Mouse (Mus musculus): ENCODE measurements at regions not wholly inside any gene's neighbourhood (a gene's known extent, or its start where the extent isn't known, plus 50 kb on each side); places are given as distances from the start of the nearest gene placed in this dataset.

DNA sequence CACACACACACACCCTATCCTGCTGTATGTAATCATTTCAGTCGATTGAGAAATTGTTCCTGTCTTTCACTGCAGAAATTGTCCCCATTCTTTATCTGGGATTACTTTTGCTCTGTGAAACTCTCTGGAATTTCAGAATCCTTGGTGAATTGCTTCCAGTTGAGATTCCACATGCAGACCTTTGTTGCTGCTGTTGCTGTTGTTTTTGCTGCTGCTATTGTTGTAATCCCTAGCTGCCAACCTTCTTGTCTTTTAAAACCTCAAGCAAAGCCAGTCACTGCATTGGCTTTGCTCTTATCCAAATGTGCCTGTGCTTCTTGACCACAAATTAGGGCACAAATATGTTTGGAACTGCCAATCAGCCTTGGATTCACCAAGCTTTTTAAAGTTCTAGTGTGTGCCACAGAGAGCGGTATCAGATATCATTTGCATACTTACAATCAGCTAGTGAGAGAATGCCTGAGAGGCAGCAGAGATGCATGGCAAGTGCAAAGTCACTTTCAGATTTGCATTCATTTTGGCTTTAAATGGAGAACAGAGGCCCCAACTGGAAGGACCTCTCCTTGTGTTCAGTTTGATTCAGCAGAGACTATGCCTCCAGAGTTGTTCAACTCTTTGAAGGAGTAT is 1187.0 kb upstream of the Map3k7 start:
- Histone ChIP-seq H3K4me3 (no peak overlapping the region), H3K27me3 (no peaks in the 10 kb centered on the region), H3K27ac (no peak overlapping the region), H3K4me2 (no peak overlapping the region), H3K36me3 (no peaks in the 10 kb centered on the region), H3K9me3 (no peaks in the 10 kb centered on the region), H3K9ac (no peak overlapping the region), H3K4me1 (replicated peaks) (peaks cover 5% of the 10 kb centered on the region; the same call in 1 of the 2 replicates)
- no peak for ATAC-seq (ENCODE audit: low FRiP score)
- WGBS: 56% methylated on average over 2 of the region's 2 CpGs

DNA sequence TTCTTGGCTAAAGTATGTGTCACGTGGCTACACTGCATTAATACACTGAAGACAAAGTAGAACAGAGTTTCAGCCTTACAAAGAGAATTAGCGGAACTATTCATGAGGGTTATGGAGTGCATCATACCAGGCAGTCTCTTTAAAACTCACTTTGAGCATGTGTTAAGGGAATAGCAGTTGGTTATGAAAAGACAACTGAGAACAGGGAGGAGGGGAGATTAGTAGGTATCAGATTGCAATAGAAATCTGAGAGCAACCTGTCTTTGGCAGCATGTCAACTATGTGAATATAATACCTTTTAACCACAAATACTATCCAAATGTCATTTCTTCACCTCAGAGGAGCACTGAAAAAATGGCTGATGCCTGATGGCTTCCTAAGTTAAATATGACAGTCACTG is 1182.2 kb upstream of the Map3k7 start:
- WGBS: 77% methylated on average over 2 of the region's 2 CpGs

DNA sequence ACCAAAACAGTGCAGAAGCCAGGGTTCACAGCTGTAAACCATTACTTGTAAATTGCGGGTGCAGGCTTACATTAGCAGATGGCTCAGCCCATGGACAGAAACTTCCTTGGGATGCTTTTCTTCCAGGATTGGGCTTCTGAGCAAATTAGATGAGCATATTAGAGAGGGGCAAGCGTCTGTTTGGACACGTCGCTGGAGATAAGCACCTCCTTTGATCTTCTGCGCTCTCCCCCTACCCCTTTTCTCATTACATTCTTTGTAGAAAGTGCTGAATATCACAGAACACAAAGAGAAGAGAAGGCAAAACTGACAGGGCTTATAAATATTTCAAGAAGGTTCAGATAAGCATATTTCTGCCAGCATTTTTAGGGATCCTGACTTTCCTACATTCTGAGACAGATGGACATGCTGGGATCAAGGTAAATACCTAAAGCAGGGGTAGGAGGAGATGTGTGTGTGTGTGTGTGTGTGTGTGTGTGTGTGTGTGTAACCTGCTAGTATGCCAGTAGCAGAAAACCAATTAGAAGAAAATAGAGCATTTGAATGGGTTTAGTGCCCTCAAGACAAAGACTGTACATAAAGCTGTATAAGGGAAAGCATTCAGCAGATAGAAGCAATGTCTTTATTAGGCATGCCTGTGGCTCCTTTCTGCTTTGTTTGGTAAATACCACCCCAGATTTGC is 1173.8 kb upstream of the Map3k7 start:
- H3K27ac ChIP-seq: 0 out of 2 replicates have a peak overlapping the region, but pooled peaks have one; percentile 20
- 51% methylated on average over 5 of the region's 5 CpGs for WGBS
- H3K4me1 ChIP-seq (replicated peaks): no peaks in the 10 kb centered on the region; the same call in none of the 2 replicates
- no peak overlapping the region for H3K4me3 ChIP-seq
- ATAC-seq (ENCODE audit: low FRiP score): no peak
- no peaks in the 10 kb centered on the region for H3K27me3 ChIP-seq
- H3K4me2 ChIP-seq: no peak overlapping the region
- no peak overlapping the region for H3K9ac ChIP-seq
- no peaks in the 10 kb centered on the region for H3K9me3 ChIP-seq
- no peaks in the 10 kb centered on the region for H3K36me3 ChIP-seq

More for the DNA sequence above, 1182.2 kb upstream of the Map3k7 start:
- Histone ChIP-seq H3K4me3 (no peak overlapping the region), H3K4me2 (no peak overlapping the region), H3K4me1 (replicated peaks) (peaks cover 5% of the 10 kb centered on the region; the same call in 1 of the 2 replicates), H3K9ac (no peak overlapping the region), H3K27ac (no peak overlapping the region), H3K9me3 (no peaks in the 10 kb centered on the region), H3K27me3 (no peaks in the 10 kb centered on the region), H3K36me3 (no peaks in the 10 kb centered on the region)
- no peak for ATAC-seq (ENCODE audit: low FRiP score)

DNA sequence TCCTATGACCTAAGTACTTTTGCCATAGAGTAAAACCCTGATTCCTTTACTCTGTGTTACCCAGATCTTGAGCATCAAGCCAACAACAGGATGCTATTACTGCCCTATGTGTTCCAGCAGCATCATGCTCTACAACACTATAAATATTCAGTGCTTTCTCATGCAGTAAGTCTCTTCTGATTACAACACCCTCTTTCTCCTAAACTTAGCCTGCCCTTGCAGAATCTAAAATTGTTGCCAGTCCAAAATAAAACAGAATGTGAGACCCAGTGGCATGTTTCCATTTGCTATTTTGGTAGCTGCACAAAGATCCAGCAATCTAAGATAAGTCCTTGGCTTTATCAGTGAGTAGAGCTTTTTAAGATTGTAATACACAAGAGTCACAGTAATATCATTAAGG is 1154.1 kb upstream of the Map3k7 start:
- Histone ChIP-seq H3K36me3 (no peaks in the 10 kb centered on the region), H3K27me3 (no peaks in the 10 kb centered on the region), H3K4me1 (replicated peaks) (no peaks in the 10 kb centered on the region), H3K4me3 (no peak overlapping the region), H3K9me3 (no peaks in the 10 kb centered on the region), H3K9ac (no peak overlapping the region), H3K27ac (no peak overlapping the region), H3K4me2 (no peak overlapping the region)
- no peak for ATAC-seq (ENCODE audit: low FRiP score)

DNA sequence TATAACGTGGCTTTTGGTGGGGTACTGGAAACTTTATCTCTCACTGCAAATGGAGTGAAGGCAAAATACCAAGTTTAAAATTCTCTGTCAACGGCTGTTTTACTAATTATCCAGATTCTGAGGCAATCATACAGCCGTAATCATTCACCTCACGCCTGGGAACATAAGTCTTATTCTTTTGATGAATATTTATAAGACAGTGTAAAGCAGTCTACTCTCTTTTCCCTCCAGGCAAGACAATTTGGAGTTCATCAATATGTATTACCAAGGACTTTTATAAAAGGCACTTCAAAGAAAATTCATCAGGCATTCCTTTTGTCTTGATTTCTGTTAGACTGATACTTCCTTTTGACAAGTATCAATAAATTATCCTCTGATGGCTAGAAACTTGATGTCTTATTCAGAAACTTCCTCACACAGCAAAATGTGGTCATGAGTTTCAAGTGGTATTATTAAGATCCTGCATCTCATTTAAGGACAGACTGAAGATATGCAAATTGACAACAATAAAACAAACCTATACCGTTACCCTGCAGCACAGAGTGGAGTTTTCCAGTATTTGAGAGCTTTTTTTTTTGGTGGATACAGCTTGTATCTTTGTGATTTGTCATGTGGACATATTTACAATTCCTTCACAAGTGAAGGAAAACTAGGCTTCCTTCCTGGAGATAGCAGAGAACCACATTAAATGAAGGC is 1108.4 kb upstream of the Map3k7 start:
- Histone ChIP-seq H3K27ac (no peak overlapping the region), H3K27me3 (no peaks in the 10 kb centered on the region), H3K4me1 (replicated peaks) (0 out of 2 replicates have a peak, but pooled peaks cover 2% of the 10 kb centered on the region), H3K4me3 (no peak overlapping the region), H3K36me3 (no peaks in the 10 kb centered on the region), H3K4me2 (no peak overlapping the region), H3K9me3 (no peaks in the 10 kb centered on the region), H3K9ac (no peak overlapping the region)
- WGBS: 30% methylated on average over 5 of the region's 5 CpGs
- ATAC-seq (ENCODE audit: low FRiP score): 0 out of 2 replicates have a peak, but pooled peaks have one; percentile 69

DNA sequence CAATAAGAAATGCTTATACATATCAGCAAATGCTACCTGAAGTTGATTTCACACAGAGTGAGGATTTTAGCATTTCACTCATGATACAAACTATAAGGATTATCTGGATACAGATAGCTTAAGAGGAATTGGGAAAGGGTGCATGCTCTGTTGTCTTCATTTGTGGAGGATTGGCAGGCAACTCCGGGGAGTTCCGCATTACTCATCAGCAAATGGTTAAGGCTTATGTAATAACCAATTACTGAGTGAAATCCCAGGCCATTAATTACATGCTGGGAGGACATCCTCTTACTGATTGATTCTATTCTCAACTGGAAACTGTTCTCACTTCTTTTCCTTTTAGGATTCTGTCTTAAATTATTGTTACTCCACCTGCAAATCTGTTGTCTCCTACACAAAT is 1058.9 kb upstream of the Map3k7 start:
- no peak overlapping the region for H3K27ac ChIP-seq
- ATAC-seq (ENCODE audit: low FRiP score): no peak
- H3K4me3 ChIP-seq: no peak overlapping the region
- no peak overlapping the region for H3K4me2 ChIP-seq
- H3K27me3 ChIP-seq: no peaks in the 10 kb centered on the region
- H3K9me3 ChIP-seq: no peaks in the 10 kb centered on the region
- no peaks in the 10 kb centered on the region for H3K36me3 ChIP-seq
- no peak overlapping the region for H3K9ac ChIP-seq
- 53% methylated on average over 2 of the region's 2 CpGs for WGBS
- H3K4me1 ChIP-seq (replicated peaks): no peaks in the 10 kb centered on the region

DNA sequence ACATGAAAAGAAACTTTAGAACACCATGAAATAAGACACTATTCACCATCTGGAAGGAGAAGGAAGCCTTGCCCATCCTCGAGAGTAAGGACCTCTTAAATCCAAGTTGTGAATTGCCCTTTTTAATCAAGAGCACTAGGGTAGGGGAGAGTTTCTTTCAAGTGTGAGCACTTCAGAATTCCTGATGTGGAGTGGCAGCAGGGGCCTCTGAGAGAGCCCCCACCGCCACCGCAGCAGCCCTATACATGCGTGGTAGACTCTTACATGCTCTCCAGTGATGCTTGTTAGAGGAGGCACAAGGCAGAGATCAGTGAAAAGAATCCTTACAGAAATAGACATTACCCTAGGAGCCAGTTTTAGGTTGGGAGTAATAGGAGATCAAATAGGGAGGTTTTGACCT is 1041.0 kb upstream of the Map3k7 start:
- H3K9me3 ChIP-seq: no peaks in the 10 kb centered on the region
- no peaks in the 10 kb centered on the region for H3K4me1 ChIP-seq (replicated peaks)
- H3K4me2 ChIP-seq: no peak overlapping the region
- no peak for ATAC-seq (ENCODE audit: low FRiP score)
- H3K36me3 ChIP-seq: no peaks in the 10 kb centered on the region
- no peaks in the 10 kb centered on the region for H3K27me3 ChIP-seq
- no peak overlapping the region for H3K9ac ChIP-seq
- no peak overlapping the region for H3K27ac ChIP-seq
- H3K4me3 ChIP-seq: no peak overlapping the region
- 87% methylated on average over 4 of the region's 4 CpGs for WGBS

DNA sequence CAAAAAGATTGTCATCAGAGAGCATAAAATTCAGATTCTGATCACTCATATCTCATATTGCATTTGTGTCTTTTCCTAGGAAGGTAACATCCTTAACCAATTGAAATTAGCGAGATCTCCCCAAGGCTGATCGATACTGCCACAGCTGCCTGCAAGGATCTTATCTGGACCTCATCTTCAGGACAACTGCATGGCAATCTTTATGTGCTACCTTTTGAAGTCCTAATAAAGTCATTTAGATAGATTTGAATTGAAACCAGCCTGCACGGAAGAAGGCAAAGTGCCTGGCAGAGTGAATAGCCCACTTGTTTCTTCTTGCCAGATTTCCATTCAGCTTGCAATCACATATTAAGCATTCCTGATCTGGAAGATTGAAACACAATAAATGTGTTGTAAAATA is 1031.5 kb upstream of the Map3k7 start:
- no peak overlapping the region for H3K27ac ChIP-seq
- 72% methylated on average over 3 of the region's 3 CpGs for WGBS
- H3K4me3 ChIP-seq: no peak overlapping the region
- 0 out of 2 replicates have a peak, but pooled peaks cover 4% of the 10 kb centered on the region for H3K4me1 ChIP-seq (replicated peaks)
- no peaks in the 10 kb centered on the region for H3K9me3 ChIP-seq
- no peak overlapping the region for H3K4me2 ChIP-seq
- no peak for ATAC-seq (ENCODE audit: low FRiP score)
- H3K27me3 ChIP-seq: no peaks in the 10 kb centered on the region
- no peak overlapping the region for H3K9ac ChIP-seq
- no peaks in the 10 kb centered on the region for H3K36me3 ChIP-seq

DNA sequence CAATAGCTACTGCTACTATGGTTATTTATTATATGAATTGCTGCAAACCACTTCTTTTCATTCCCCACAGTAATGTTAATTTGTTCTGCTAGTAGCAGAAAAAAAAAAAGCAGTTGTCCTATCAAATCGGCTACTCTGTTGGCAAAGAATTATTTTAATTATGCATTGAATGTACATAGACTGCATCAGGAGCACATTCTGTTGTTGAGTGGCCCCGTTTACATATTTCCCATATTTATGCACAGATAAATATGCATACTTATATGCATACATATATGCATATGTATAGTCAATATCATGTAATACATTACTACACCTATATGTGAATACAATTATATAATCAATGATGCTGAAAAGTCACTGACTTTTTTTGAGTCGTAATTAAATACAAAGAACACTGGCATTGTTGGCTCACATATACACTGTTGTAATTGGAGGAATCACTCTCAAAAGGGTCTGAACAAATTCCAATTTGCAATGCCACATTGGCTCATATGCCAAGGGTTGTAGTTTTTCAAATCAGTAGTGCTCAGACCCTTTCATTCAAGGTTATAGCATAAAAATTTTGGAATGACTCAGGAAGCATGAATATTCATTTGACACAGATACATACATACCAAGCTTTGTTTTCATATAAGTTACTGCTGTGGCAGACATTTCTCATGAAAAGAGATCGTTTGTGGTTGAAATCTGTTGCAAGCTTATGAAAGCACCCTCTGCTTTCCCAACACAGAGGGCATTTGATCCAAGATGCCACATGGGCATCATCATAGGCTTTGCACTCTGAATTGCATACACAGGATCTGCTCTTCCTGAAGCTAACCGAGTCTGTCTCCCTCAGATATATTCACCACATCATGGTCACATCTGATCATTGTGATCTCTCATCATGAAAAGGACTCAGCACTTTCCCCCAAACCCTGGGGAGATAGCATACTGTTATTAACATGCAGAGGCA is 1030.6 kb upstream of the Map3k7 start:
- 0 out of 2 replicates have a peak, but pooled peaks cover 4% of the 10 kb centered on the region for H3K4me1 ChIP-seq (replicated peaks)
- no peak overlapping the region for H3K4me2 ChIP-seq
- no peak overlapping the region for H3K4me3 ChIP-seq
- no peaks in the 10 kb centered on the region for H3K27me3 ChIP-seq
- ATAC-seq (ENCODE audit: low FRiP score): no peak
- no peak overlapping the region for H3K27ac ChIP-seq
- no peaks in the 10 kb centered on the region for H3K36me3 ChIP-seq
- no peak overlapping the region for H3K9ac ChIP-seq
- WGBS: 75% methylated on average over 5 of the region's 5 CpGs
- no peaks in the 10 kb centered on the region for H3K9me3 ChIP-seq

DNA sequence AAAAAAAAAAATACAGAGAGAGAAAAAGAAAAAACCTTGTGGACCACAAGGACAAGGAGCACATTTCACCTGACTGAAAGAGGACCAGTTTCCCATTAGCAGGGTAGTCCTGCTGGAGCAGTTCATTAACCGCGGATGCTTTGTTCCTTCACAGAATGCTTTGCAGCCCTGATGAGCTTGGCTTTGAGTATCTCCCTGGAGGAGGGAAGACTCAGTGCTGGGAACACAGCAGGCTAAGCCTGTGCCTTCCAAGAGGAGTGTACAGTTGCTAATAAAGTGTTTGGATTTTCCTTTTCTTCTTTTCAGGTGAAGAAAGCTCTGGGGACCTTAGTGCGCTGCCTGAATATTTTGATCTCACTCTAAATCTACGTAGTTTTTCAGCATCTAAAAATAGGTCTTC is 980.3 kb upstream of the Map3k7 start:
- Histone ChIP-seq H3K4me2 (no peak overlapping the region), H3K27me3 (no peaks in the 10 kb centered on the region), H3K36me3 (no peaks in the 10 kb centered on the region), H3K4me1 (replicated peaks) (no peaks in the 10 kb centered on the region), H3K4me3 (no peak overlapping the region), H3K27ac (no peak overlapping the region), H3K9me3 (no peaks in the 10 kb centered on the region), H3K9ac (no peak overlapping the region)
- WGBS: 53% methylated on average over 4 of the region's 4 CpGs
- no peak for ATAC-seq (ENCODE audit: low FRiP score)

DNA sequence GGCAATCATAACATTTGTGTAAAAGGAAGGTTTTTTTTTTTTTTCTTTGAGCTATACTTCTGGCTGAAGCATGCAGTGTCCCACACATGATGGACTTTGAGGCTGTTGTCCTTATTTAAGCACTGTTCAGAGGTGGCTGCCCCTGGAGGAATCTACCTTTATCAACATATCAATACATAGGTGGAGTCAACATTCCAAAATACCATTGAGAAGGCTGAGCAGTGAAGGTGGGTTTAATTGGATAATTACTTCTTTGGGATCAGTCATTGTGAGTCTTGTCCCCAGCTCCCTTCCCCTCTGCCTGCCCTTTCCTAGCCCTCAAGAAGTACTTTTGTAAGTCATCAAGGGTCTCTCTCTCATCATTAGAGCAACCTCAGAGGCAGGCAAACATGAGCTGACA is 951.9 kb upstream of the Map3k7 start:
- H3K4me2 ChIP-seq: no peak overlapping the region
- H3K27me3 ChIP-seq: no peaks in the 10 kb centered on the region
- no peaks in the 10 kb centered on the region for H3K4me1 ChIP-seq (replicated peaks)
- no peak overlapping the region for H3K27ac ChIP-seq
- ATAC-seq (ENCODE audit: low FRiP score): no peak
- H3K4me3 ChIP-seq: no peak overlapping the region
- no peak overlapping the region for H3K9ac ChIP-seq
- H3K36me3 ChIP-seq: no peaks in the 10 kb centered on the region
- no peaks in the 10 kb centered on the region for H3K9me3 ChIP-seq

Measured in hindbrain, embryonic 13.5 days (tissue).